Mouse (Mus musculus): ENCODE data around the gene Tesk1.

GRCm38 (mm10) chr4:43492101-43492820 is 50.5 kb downstream of the Tesk1 start:
- no peak for TF ChIP-seq POLR2A (IDR thresholded peaks at IDR 0.05; ENCODE audit: low read depth, low read length)
- no peak for TF ChIP-seq CTCF (conservative IDR thresholded peaks at IDR 0.05; ENCODE audit: insufficient read depth, insufficient read length, low read depth, low read length)

Data from kidney, adult 2 months (tissue).